Mouse (Mus musculus): ENCODE results near the gene Cdc42bpg. TPM values are rescaled to one million over a fixed set of nuclear protein-coding genes. Genes with fewer than 3 reads are reported as not detected.

The Cdc42bpg gene
- polyA plus RNA-seq, 1 experiment from 2014 or later, result 0.35 TPM

DNA sequence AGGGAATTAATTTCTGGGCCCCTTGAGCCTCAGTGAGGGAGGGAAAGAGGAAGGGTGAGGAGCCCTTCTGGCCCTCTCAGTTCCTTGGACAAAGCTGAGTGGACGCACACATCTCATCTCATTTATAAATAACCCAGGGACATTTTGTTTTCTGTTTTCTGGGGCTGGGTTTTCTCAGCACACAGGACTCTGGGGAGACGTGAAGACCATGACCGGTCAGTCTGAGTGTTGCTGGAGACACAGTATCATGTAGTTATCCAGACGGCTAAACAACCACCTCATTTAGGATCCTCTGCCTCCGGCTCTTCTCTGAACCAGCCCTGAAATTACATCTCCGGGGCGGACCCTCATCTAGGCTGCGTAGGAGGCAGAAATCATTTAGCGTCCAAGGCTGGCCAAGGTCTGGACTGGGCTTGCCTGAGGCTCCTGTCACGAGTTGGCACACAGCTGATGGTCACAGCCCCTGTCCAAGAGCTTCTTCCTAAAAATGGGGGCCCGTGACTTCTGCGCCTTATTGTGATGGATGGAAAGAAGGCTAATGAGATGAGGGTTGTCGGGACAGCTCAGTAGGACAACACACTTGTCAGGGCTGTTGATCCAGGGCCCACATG is 32.2 kb upstream of the Cdc42bpg start:
- no peak for TF ChIP-seq CTCF (IDR thresholded peaks at IDR 0.05; ENCODE audit: low read depth)
- Histone ChIP-seq H3K27ac (ENCODE audit: low read depth) (no peak overlapping the region; the same call in 1 of the 2 replicates), H3K36me3 (replicated peaks; ENCODE audit: insufficient read depth, low read length) (peaks cover 2% of the 10 kb centered on the region; the same call in 1 of the 2 replicates), H3K4me1 (ENCODE audit: insufficient read depth) (peaks cover 62% of the 10 kb centered on the region), H3K9ac (replicated peaks) (0 out of 2 replicates have a peak overlapping the region, but pooled peaks have one; percentile 17), H3K27me3 (ENCODE audit: insufficient read depth, low read length) (no peaks in the 10 kb centered on the region), H3K4me2 (ENCODE audit: low read depth, low read length) (no peak overlapping the region), H3K9me3 (ENCODE audit: low read length) (no peaks in the 10 kb centered on the region), H3K4me3 (ENCODE audit: low read depth, low read length) (no peak overlapping the region)
- 84% methylated on average over 13 of the region's 13 CpGs for WGBS (ENCODE audit: insufficient replicate concordance)
- DNase-seq (no peak), ATAC-seq (no peak)

- ATAC-seq (peak; percentile 4; the same call in 1 of the 2 replicates), DNase-seq (peak; percentile 59)
- Histone ChIP-seq H3K27me3 (ENCODE audit: insufficient read depth, low read length) (no peaks in the 10 kb centered on the region), H3K9me3 (ENCODE audit: low read length) (no peaks in the 10 kb centered on the region), H3K9ac (replicated peaks) (peak overlapping the region; percentile 59), H3K4me2 (ENCODE audit: low read depth, low read length) (peak overlapping the region; percentile 91), H3K4me1 (ENCODE audit: insufficient read depth) (peaks cover 68% of the 10 kb centered on the region), H3K4me3 (ENCODE audit: low read depth, low read length) (peak overlapping the region; percentile 67), H3K27ac (ENCODE audit: low read depth) (peak overlapping the region; percentile 92), H3K36me3 (replicated peaks; ENCODE audit: insufficient read depth, low read length) (peaks cover 15% of the 10 kb centered on the region)
- 6% methylated on average over 15 of the region's 15 CpGs for WGBS (ENCODE audit: insufficient replicate concordance)
- TF ChIP-seq CTCF (IDR thresholded peaks at IDR 0.05; ENCODE audit: low read depth), result peak; percentile 30
- no peak for TF ChIP-seq EP300 (IDR thresholded peaks at IDR 0.05; ENCODE audit: low read depth)
These were observed 30.4 kb upstream of the Cdc42bpg start for GRCm38 (mm10) chr19:6275740-6276389.

- Histone ChIP-seq H3K4me1 (ENCODE audit: insufficient read depth) (peaks cover 68% of the 10 kb centered on the region), H3K4me2 (ENCODE audit: low read depth, low read length) (peak within 1 kb of the TSS; percentile 91), H3K9ac (replicated peaks) (peak within 1 kb of the TSS; percentile 69), H3K36me3 (replicated peaks; ENCODE audit: insufficient read depth, low read length) (peaks cover 24% of the 10 kb centered on the region), H3K4me3 (ENCODE audit: low read depth, low read length) (peak within 1 kb of the TSS; percentile 67), H3K9me3 (ENCODE audit: low read length) (no peaks in the 10 kb centered on the region), H3K27me3 (ENCODE audit: insufficient read depth, low read length) (no peaks in the 10 kb centered on the region), H3K27ac (ENCODE audit: low read depth) (peak within 1 kb of the TSS; percentile 92)
- peak; percentile 99 for DNase-seq
- TF ChIP-seq EP300 (IDR thresholded peaks at IDR 0.05; ENCODE audit: low read depth) (peak; percentile 43; the same call in 1 of the 2 replicates), CTCF (IDR thresholded peaks at IDR 0.05; ENCODE audit: low read depth) (peak; percentile 75)
- under 1% methylated on average over 103 of the region's 106 CpGs for WGBS (ENCODE audit: insufficient replicate concordance)
- peak; percentile 96 for ATAC-seq
These were observed 29.5 kb upstream of the Cdc42bpg start, which contains the start of gene Ehd1 for GRCm38 (mm10) chr19:6276426-6277421. Ehd1 (plus strand) TSS chr19:6276725.

- H3K4me3 ChIP-seq (ENCODE audit: low read depth, low read length), result peak overlapping the region; percentile 67
- peak overlapping the region; percentile 83 for H3K27ac ChIP-seq (ENCODE audit: low read depth)
- H3K9ac ChIP-seq (replicated peaks), result peak overlapping the region; percentile 69
- 0 out of 2 replicates have a peak, but pooled peaks have one; percentile 1 for ATAC-seq
- 10% methylated on average over 10 of the region's 10 CpGs for WGBS (ENCODE audit: insufficient replicate concordance)
- H3K9me3 ChIP-seq (ENCODE audit: low read length), result no peaks in the 10 kb centered on the region
- peak overlapping the region; percentile 91 for H3K4me2 ChIP-seq (ENCODE audit: low read depth, low read length)
- peaks cover 71% of the 10 kb centered on the region for H3K4me1 ChIP-seq (ENCODE audit: insufficient read depth)
- DNase-seq, result peak; percentile 55
- no peak for TF ChIP-seq EP300 (IDR thresholded peaks at IDR 0.05; ENCODE audit: low read depth)
- TF ChIP-seq CTCF (IDR thresholded peaks at IDR 0.05; ENCODE audit: low read depth), result no peak
- H3K27me3 ChIP-seq (ENCODE audit: insufficient read depth, low read length), result no peaks in the 10 kb centered on the region
- peaks cover 35% of the 10 kb centered on the region for H3K36me3 ChIP-seq (replicated peaks; ENCODE audit: insufficient read depth, low read length)
These were observed 28.4 kb upstream of the Cdc42bpg start for GRCm38 (mm10) chr19:6277661-6278438.

- Histone ChIP-seq H3K36me3 (replicated peaks; ENCODE audit: insufficient read depth, low read length) (peaks cover 42% of the 10 kb centered on the region), H3K4me3 (ENCODE audit: low read depth, low read length) (peak overlapping the region; percentile 67), H3K4me1 (ENCODE audit: insufficient read depth) (peaks cover 78% of the 10 kb centered on the region), H3K27ac (ENCODE audit: low read depth) (peak overlapping the region; percentile 83), H3K9me3 (ENCODE audit: low read length) (no peaks in the 10 kb centered on the region), H3K4me2 (ENCODE audit: low read depth, low read length) (peak overlapping the region; percentile 91), H3K27me3 (ENCODE audit: insufficient read depth, low read length) (no peaks in the 10 kb centered on the region), H3K9ac (replicated peaks) (peak overlapping the region; percentile 69)
- DNase-seq (no peak), ATAC-seq (no peak)
- WGBS (ENCODE audit: insufficient replicate concordance), result 26% methylated on average over 6 of the region's 6 CpGs
- TF ChIP-seq EP300 (IDR thresholded peaks at IDR 0.05; ENCODE audit: low read depth) (no peak), CTCF (IDR thresholded peaks at IDR 0.05; ENCODE audit: low read depth) (no peak; the same call in 1 of the 2 replicates)
These were observed 27.7 kb upstream of the Cdc42bpg start for GRCm38 (mm10) chr19:6278439-6279073.

Measured in liver, postnatal 0 days (tissue).